Mouse (Mus musculus): ENCODE data around the gene Ermn. TPM values are rescaled to one million over a fixed set of nuclear protein-coding genes. Genes with fewer than 3 reads are reported as not detected.

Gene Ermn
- polyA plus RNA-seq (2015; fragmentation: Nextera tagmentation; extraction: Ambion mirVana): 0.56 and 0.59 TPM in 2 replicates

GRCm38 (mm10) chr2:58052821-58053581 lies at the start of gene Ermn:
Ermn (minus strand) TSS chr2:58052864.
- H3K27ac ChIP-seq: no peak within 1 kb of the TSS
- H3K4me3 ChIP-seq: no peak within 1 kb of the TSS
- 3% methylated on average over 7 of the region's 7 CpGs for WGBS
- no peaks in the 10 kb centered on the region for H3K9me3 ChIP-seq
- no peak within 1 kb of the TSS for H3K4me2 ChIP-seq
- H3K27me3 ChIP-seq (replicated peaks): peaks cover 56% of the 10 kb centered on the region
- H3K4me1 ChIP-seq: 0 out of 2 replicates have a peak, but pooled peaks cover 8% of the 10 kb centered on the region
- H3K36me3 ChIP-seq (replicated peaks): no peaks in the 10 kb centered on the region
- no peak within 1 kb of the TSS for H3K9ac ChIP-seq
- ATAC-seq (replicated peaks): peak; percentile 84

- Histone ChIP-seq H3K4me1 (no peaks in the 10 kb centered on the region), H3K9me3 (no peaks in the 10 kb centered on the region), H3K9ac (no peak overlapping the region), H3K36me3 (replicated peaks) (no peaks in the 10 kb centered on the region), H3K4me3 (no peak overlapping the region), H3K27me3 (replicated peaks) (no peaks in the 10 kb centered on the region), H3K4me2 (no peak overlapping the region), H3K27ac (no peak overlapping the region)
- WGBS: 47% methylated on average over 1 of the region's 1 CpGs
- no peak for ATAC-seq (replicated peaks)
Observed at GRCm38 (mm10) chr2:58094818-58095217, 42.2 kb upstream of the Ermn start.

- Histone ChIP-seq H3K27ac (no peak overlapping the region), H3K9me3 (no peaks in the 10 kb centered on the region), H3K4me3 (no peak overlapping the region), H3K4me2 (no peak overlapping the region), H3K27me3 (replicated peaks) (no peaks in the 10 kb centered on the region), H3K4me1 (no peaks in the 10 kb centered on the region), H3K9ac (no peak overlapping the region), H3K36me3 (replicated peaks) (no peaks in the 10 kb centered on the region)
- ATAC-seq (replicated peaks): no peak
- WGBS: 84% methylated on average over 1 of the region's 1 CpGs
Observed at GRCm38 (mm10) chr2:58086420-58086819, 33.8 kb upstream of the Ermn start.

- 55% methylated on average over 1 of the region's 1 CpGs for WGBS
- Histone ChIP-seq H3K9me3 (no peaks in the 10 kb centered on the region), H3K4me1 (no peaks in the 10 kb centered on the region), H3K4me3 (no peak overlapping the region), H3K36me3 (replicated peaks) (no peaks in the 10 kb centered on the region), H3K9ac (no peak overlapping the region), H3K27ac (no peak overlapping the region), H3K4me2 (no peak overlapping the region), H3K27me3 (replicated peaks) (no peaks in the 10 kb centered on the region)
- ATAC-seq (replicated peaks): no peak
Observed at GRCm38 (mm10) chr2:58079849-58080248, 27.2 kb upstream of the Ermn start.

- no peak; the same call in 1 of the 2 replicates for ATAC-seq (replicated peaks)
- Histone ChIP-seq H3K36me3 (replicated peaks) (no peaks in the 10 kb centered on the region), H3K4me2 (no peak overlapping the region), H3K27ac (no peak overlapping the region), H3K4me3 (no peak overlapping the region), H3K4me1 (0 out of 2 replicates have a peak, but pooled peaks cover 8% of the 10 kb centered on the region), H3K9ac (no peak overlapping the region), H3K27me3 (replicated peaks) (peaks cover 50% of the 10 kb centered on the region), H3K9me3 (no peaks in the 10 kb centered on the region)
Observed at GRCm38 (mm10) chr2:58055383-58055782, 2.7 kb upstream of the Ermn start.

GRCm38 (mm10) chr2:58041867-58042266 lies 10.8 kb downstream of the Ermn start:
- Histone ChIP-seq H3K4me2 (no peak overlapping the region), H3K4me1 (no peaks in the 10 kb centered on the region), H3K27me3 (replicated peaks) (0 out of 2 replicates have a peak, but pooled peaks cover 3% of the 10 kb centered on the region), H3K27ac (no peak overlapping the region), H3K9me3 (no peaks in the 10 kb centered on the region), H3K4me3 (no peak overlapping the region), H3K9ac (no peak overlapping the region), H3K36me3 (replicated peaks) (no peaks in the 10 kb centered on the region)
- no peak; the same call in 1 of the 2 replicates for ATAC-seq (replicated peaks)
- 71% methylated on average over 7 of the region's 7 CpGs for WGBS

GRCm38 (mm10) chr2:58036926-58037325 lies 15.7 kb downstream of the Ermn start:
- H3K9me3 ChIP-seq: no peaks in the 10 kb centered on the region
- no peak overlapping the region for H3K9ac ChIP-seq
- H3K36me3 ChIP-seq (replicated peaks): no peaks in the 10 kb centered on the region
- H3K4me2 ChIP-seq: no peak overlapping the region
- H3K27ac ChIP-seq: no peak overlapping the region
- WGBS: 90% methylated on average over 2 of the region's 2 CpGs
- no peak overlapping the region for H3K4me3 ChIP-seq
- no peak for ATAC-seq (replicated peaks)
- no peaks in the 10 kb centered on the region for H3K4me1 ChIP-seq
- no peaks in the 10 kb centered on the region for H3K27me3 ChIP-seq (replicated peaks)

- no peaks in the 10 kb centered on the region for H3K36me3 ChIP-seq (replicated peaks)
- no peak overlapping the region for H3K4me3 ChIP-seq
- H3K27ac ChIP-seq: no peak overlapping the region
- no peaks in the 10 kb centered on the region for H3K9me3 ChIP-seq
- no peaks in the 10 kb centered on the region for H3K4me1 ChIP-seq
- H3K27me3 ChIP-seq (replicated peaks): no peaks in the 10 kb centered on the region
- 88% methylated on average over 4 of the region's 4 CpGs for WGBS
- H3K9ac ChIP-seq: no peak overlapping the region
- no peak overlapping the region for H3K4me2 ChIP-seq
- no peak for ATAC-seq (replicated peaks)
Observed at GRCm38 (mm10) chr2:58035635-58036034, 17.0 kb downstream of the Ermn start.

GRCm38 (mm10) chr2:58031431-58031830 lies 21.2 kb downstream of the Ermn start:
- Histone ChIP-seq H3K9ac (no peak overlapping the region), H3K27ac (no peak overlapping the region), H3K4me1 (no peaks in the 10 kb centered on the region), H3K36me3 (replicated peaks) (no peaks in the 10 kb centered on the region), H3K27me3 (replicated peaks) (no peaks in the 10 kb centered on the region), H3K4me2 (no peak overlapping the region), H3K4me3 (no peak overlapping the region), H3K9me3 (no peaks in the 10 kb centered on the region)
- 91% methylated on average over 3 of the region's 3 CpGs for WGBS
- no peak for ATAC-seq (replicated peaks)

GRCm38 (mm10) chr2:58029404-58029803 lies 23.3 kb downstream of the Ermn start:
- Histone ChIP-seq H3K9me3 (no peaks in the 10 kb centered on the region), H3K27ac (no peak overlapping the region), H3K4me3 (no peak overlapping the region), H3K9ac (no peak overlapping the region), H3K4me1 (no peaks in the 10 kb centered on the region), H3K27me3 (replicated peaks) (no peaks in the 10 kb centered on the region), H3K4me2 (no peak overlapping the region), H3K36me3 (replicated peaks) (no peaks in the 10 kb centered on the region)
- WGBS: 24% methylated on average over 7 of the region's 7 CpGs
- no peak; the same call in 1 of the 2 replicates for ATAC-seq (replicated peaks)

- WGBS: 82% methylated on average over 5 of the region's 5 CpGs
Observed at GRCm38 (mm10) chr2:58026740-58027139, 25.9 kb downstream of the Ermn start.

GRCm38 (mm10) chr2:58023556-58023955 lies 29.1 kb downstream of the Ermn start:
- Histone ChIP-seq H3K4me1 (no peaks in the 10 kb centered on the region), H3K36me3 (replicated peaks) (no peaks in the 10 kb centered on the region), H3K27me3 (replicated peaks) (no peaks in the 10 kb centered on the region), H3K27ac (no peak overlapping the region), H3K9me3 (no peaks in the 10 kb centered on the region), H3K9ac (no peak overlapping the region), H3K4me2 (no peak overlapping the region), H3K4me3 (no peak overlapping the region)
- no peak for ATAC-seq (replicated peaks)
- 92% methylated on average over 6 of the region's 6 CpGs for WGBS

More at GRCm38 (mm10) chr2:58026740-58027139, 25.9 kb downstream of the Ermn start:
- Histone ChIP-seq H3K4me3 (no peak overlapping the region), H3K27ac (no peak overlapping the region), H3K9me3 (no peaks in the 10 kb centered on the region), H3K9ac (no peak overlapping the region), H3K36me3 (replicated peaks) (no peaks in the 10 kb centered on the region), H3K4me2 (no peak overlapping the region), H3K27me3 (replicated peaks) (no peaks in the 10 kb centered on the region), H3K4me1 (no peaks in the 10 kb centered on the region)
- no peak for ATAC-seq (replicated peaks)

GRCm38 (mm10) chr2:58007081-58007480 lies 45.6 kb downstream of the Ermn start:
- H3K9ac ChIP-seq: no peak overlapping the region
- H3K27me3 ChIP-seq (replicated peaks): no peaks in the 10 kb centered on the region
- H3K27ac ChIP-seq: no peak overlapping the region
- no peak for ATAC-seq (replicated peaks)
- H3K36me3 ChIP-seq (replicated peaks): no peaks in the 10 kb centered on the region
- H3K4me3 ChIP-seq: no peak overlapping the region
- WGBS: 86% methylated on average over 5 of the region's 5 CpGs
- H3K4me1 ChIP-seq: no peaks in the 10 kb centered on the region
- H3K4me2 ChIP-seq: no peak overlapping the region
- H3K9me3 ChIP-seq: no peaks in the 10 kb centered on the region
